Mouse (Mus musculus) megakaryocyte, embryonic 14.5 days (primary cell): Measurements from ENCODE around the gene Mtif2.

ENCODE experiments used
- FLI1 ChIP-seq: IDR thresholded peaks from 2 replicates; pipeline ENCODE4 v1.6.1; 2012; ENCODE audit warnings: low read length, inconsistent platforms, mixed read lengths
- GATA1 ChIP-seq: IDR thresholded peaks from 3 replicates; pipeline ENCODE4 v1.6.1; 2012; ENCODE audit warnings: mixed read lengths, low read length, inconsistent platforms, borderline replicate concordance

DNA sequence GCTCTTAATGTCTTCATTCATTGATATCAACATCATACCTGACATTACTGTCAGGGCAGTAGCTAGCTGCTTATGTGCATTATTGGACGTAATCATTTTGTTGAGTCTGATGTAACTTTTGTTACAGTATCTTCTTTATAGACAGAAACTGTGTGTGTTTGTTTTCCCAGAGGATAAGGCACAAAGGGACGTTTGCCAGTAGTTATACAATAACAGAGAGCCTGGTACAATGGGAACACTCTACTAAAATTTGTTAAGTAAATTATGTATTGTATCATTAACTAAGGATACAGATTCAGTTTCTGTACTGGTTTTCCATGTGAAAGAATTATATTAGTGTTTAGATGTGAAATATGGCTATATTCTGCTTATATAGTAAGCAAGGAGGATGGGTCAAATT is 46.4 kb downstream of the Mtif2 start:
- TF ChIP-seq GATA1 (no peak), FLI1 (no peak)
